Mouse (Mus musculus): Measurements from ENCODE around the gene Fahd2a.

The Fahd2a gene

GRCm38 (mm10) chr2:127430238-127430637 is 14.1 kb downstream of the Fahd2a start:
- DNase-seq, result peak; percentile 31 to 34

GRCm38 (mm10) chr2:127424977-127425376 is 19.4 kb downstream of the Fahd2a start, which contains the start of gene Gpat2:
Gene Gpat2, plus strand, starts transcription at chr2:127425199.
- DNase-seq, result no peak

GRCm38 (mm10) chr2:127418266-127418970 is 25.9 kb downstream of the Fahd2a start:
- no peak for DNase-seq

DNA sequence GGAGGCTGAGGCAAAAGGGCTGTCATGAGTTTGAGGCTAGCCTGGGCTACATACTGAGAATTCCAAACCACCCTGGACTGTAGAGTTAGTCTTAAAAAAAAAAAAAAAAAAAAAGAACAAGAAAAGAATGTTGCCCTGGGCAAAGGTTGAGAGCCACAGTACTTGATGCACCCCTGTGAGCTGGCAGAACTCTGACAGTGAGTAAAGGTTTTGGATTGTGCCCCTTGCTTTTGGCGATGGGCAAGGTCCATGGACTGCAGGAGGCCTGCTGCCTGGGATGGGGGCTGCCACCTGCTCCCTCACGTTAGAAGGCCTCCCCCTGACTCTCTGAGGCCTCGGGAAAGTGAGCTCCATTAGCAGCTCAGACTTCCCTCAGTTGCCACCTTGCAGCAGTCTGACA is 27.7 kb downstream of the Fahd2a start:
- no peak for DNase-seq

- no peak for DNase-seq
Measured at GRCm38 (mm10) chr2:127415806-127416205, 28.6 kb downstream of the Fahd2a start.

- DNase-seq, result no peak
Measured at GRCm38 (mm10) chr2:127411126-127411525, 33.2 kb downstream of the Fahd2a start.

DNA sequence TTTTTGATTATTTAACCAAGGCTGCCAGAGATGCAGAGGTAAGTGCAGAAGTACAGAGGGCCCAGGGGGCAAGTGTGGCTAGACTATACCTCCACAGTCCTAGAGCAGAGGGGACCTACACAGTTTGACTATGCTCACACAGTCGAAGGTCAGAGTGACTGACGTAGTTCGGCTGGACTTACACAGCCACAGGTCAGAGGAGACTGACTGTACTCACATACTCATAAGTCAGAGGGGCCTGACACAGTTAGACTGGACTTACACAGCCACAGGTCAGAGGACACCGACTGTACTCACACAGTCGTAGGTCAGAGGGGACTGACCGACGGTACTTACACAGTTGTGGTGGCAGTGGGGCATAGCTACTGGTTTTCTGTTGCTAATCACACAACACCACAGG is 45.6 kb downstream of the Fahd2a start:
- DNase-seq, result no peak

DNA sequence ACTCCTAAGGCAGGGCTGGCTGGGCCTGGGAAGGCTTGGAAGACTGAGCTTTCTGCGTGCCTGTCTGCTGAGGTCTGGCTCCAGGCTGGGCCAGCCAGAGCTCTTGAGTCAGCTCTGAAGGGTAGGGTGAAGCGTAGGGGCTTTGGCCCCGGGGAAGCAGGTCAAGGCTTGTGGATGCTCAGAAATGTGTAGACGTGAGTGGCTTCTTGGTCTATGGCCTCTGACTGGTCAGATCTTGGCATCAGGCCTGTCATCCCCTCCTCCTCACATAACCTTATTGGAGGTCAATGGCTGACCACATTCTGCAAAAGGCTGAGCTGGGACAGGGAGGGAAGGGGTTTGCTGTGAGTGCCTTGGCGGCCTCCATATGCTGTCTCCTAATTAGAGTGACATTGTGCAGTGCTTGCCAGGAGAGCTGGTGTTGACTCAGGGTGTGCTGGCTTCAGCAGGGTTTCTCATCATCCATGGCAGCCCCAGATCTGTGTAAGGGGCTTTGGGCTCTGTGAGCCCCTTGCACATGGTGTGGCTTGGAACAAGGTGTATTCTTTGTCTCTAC is 49.7 kb downstream of the Fahd2a start:
- no peak for DNase-seq

DNA sequence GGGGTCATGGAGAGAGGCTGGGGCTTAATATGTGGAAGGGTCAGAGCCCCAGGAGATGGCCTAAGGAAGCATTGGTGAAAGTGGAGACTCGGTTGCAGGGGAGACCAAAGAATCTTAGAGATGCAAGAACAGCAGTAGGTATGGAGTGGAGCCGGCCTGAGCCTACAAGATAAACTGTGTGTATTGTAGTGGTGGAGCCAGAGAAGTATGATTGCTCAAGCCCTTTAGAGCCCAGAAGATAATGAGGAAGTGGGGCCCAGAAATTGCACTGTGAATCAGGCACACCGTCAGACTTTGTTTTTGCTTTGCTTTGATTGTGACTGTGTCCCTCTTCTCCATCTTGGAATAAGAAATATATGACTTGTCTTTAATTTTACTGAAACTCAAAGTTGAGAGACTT is 53.0 kb downstream of the Fahd2a start:
- DNase-seq, result no peak

DNA sequence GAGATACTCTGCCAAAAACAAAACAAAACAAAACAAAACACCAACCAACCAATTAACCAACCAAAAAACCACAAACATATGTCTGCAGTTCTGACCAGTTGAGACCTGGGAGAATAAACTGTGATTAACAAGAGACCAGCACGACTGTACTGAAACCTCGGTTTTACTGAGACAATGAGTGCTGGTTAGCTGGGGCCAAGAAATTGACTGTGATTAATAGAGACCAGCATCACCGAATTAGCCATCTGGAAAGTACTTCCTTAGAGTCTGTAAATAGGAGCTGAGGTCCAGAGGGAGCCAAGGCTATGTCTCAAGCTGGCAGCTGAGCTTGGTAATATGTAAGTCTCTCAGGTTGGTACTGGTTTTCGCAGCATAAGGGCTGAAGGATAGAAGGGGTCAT is 53.5 kb downstream of the Fahd2a start:
- no peak for DNase-seq

- DNase-seq, result no peak
Measured at GRCm38 (mm10) chr2:127390352-127390751, 54.0 kb downstream of the Fahd2a start.

- no peak for DNase-seq
Measured at GRCm38 (mm10) chr2:127387521-127387920, 56.8 kb downstream of the Fahd2a start.
